Mouse (Mus musculus): ENCODE measurements around the gene Dhrs7b. TPM values are rescaled to one million over a fixed set of nuclear protein-coding genes. Genes with fewer than 3 reads are reported as not detected.
"Not testable (repeated sequence)": the region's sequence is repeated elsewhere in the genome, so short reads cannot be mapped to it uniquely, and the experiment has no call there.

Dhrs7b gene
- total and polyA plus RNA-seq, 2 experiments from 2014 or later = 29.1 to 30.9 TPM

DNA sequence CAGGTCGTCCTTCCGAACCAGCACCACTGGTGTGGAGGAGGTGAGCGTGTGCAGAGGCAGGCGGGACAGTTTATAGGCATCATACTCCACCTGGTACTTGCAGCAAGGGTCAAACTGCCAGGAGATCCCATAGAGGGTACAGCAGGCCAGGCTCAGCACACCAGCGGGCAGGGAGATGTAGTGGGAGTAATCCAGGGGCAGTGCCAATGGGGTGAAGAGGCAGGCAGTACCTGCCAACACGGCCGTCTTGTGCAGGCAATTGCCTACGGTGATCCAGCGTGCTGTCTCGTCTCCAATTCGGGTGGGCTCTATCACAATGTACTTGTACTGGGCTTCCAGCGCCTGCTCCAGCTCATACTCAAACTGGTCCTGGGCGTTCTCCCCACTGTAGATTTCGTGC lies 34.5 kb downstream of the Dhrs7b start:
- 87% methylated on average over 14 of the region's 14 CpGs for WGBS
- Histone ChIP-seq H3K27ac (ENCODE audit: low read depth, low read length) (no peak overlapping the region), H3K4me1 (ENCODE audit: insufficient read depth) (no peaks in the 10 kb centered on the region), H3K9me3 (ENCODE audit: low read length) (no peaks in the 10 kb centered on the region), H3K9ac (no peak overlapping the region), H3K36me3 (ENCODE audit: insufficient read depth) (peaks cover 33% of the 10 kb centered on the region), H3K4me3 (ENCODE audit: low read depth, low read length) (no peak overlapping the region), H3K27me3 (ENCODE audit: insufficient read depth, low read length) (no peaks in the 10 kb centered on the region), H3K4me2 (ENCODE audit: low read depth) (no peak overlapping the region)
- TF ChIP-seq CTCF (IDR thresholded peaks at IDR 0.05; ENCODE audit: low read depth) = no peak
- DNase-seq (no peak), ATAC-seq (no peak)

DNA sequence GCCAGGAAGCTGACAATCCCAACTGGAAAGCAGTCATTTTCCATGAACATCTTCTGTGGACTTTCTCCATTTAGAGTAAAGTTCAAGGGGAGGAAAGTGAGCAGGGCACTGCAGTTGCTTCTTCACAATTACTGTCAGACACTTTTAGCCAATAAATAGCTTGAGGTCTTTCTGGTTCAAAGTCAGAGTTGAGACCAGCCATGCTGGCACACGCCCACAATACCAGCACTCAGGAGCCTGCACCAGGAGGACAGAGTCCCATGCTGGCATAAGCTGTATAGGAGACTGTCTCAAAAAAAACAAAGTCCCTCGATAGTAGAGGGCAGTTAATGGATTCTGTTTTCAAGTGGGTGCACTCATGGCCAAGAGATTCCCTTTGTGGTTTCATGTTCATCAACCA lies 35.6 kb downstream of the Dhrs7b start:
- no peak for TF ChIP-seq CTCF (IDR thresholded peaks at IDR 0.05; ENCODE audit: low read depth)

DNA sequence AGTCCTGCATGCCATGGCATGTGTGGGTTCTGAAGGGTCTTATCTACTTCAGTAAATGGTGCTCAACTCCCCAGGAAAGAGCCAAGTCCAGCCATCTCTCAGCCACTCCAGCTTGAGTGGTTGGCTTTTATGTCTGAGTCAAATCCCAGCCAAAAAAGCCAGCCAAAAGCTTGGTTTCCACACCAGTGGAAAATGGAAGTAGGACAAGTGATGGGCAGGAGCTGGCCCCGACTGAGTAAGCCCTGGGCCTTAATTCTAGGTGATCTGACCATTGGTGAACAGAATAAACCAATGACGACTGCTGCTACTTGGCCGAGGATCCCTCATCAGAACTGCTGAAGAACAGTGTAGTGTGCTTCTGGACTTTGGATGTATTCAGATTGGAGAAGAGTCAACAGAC lies 37.0 kb downstream of the Dhrs7b start:
- no peak for TF ChIP-seq CTCF (IDR thresholded peaks at IDR 0.05; ENCODE audit: low read depth)
- Histone ChIP-seq H3K4me3 (ENCODE audit: low read depth, low read length) (no peak overlapping the region), H3K4me1 (ENCODE audit: insufficient read depth) (no peaks in the 10 kb centered on the region), H3K9ac (no peak overlapping the region), H3K9me3 (ENCODE audit: low read length) (no peaks in the 10 kb centered on the region), H3K27me3 (ENCODE audit: insufficient read depth, low read length) (no peaks in the 10 kb centered on the region), H3K27ac (ENCODE audit: low read depth, low read length) (no peak overlapping the region), H3K36me3 (ENCODE audit: insufficient read depth) (peaks cover 20% of the 10 kb centered on the region), H3K4me2 (ENCODE audit: low read depth) (no peak overlapping the region)
- 86% methylated on average over 3 of the region's 3 CpGs for WGBS
- DNase-seq (no peak), ATAC-seq (no peak)

More for the DNA sequence above, 35.6 kb downstream of the Dhrs7b start:
- no peak overlapping the region for H3K4me3 ChIP-seq (ENCODE audit: low read depth, low read length)
- no peak overlapping the region for H3K4me2 ChIP-seq (ENCODE audit: low read depth)
- H3K9ac ChIP-seq = no peak overlapping the region
- WGBS = 55% methylated on average over 2 of the region's 2 CpGs
- H3K36me3 ChIP-seq (ENCODE audit: insufficient read depth) = peaks cover 33% of the 10 kb centered on the region
- no peak overlapping the region for H3K27ac ChIP-seq (ENCODE audit: low read depth, low read length)
- DNase-seq (no peak), ATAC-seq (no peak)
- H3K27me3 ChIP-seq (ENCODE audit: insufficient read depth, low read length) = no peaks in the 10 kb centered on the region
- no peaks in the 10 kb centered on the region for H3K4me1 ChIP-seq (ENCODE audit: insufficient read depth)
- no peaks in the 10 kb centered on the region for H3K9me3 ChIP-seq (ENCODE audit: low read length)

DNA sequence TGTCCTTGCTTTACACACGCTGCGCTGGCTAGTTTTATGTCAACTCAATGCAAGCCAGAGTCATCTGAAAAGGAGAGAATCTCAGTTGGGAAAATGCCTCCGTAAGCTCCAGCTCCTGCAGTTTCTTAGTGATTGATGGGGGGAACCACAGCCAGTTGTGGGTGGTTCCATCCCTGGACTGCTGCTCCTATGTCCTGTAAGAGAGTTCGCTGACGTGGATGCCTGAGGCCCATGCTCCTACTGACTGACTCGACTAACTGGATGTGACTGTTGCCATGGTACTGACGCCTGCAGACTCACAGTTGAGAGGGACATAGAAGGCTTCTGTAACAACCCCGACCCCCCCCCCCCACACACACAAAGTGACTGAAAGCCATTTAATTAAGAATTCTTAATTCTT lies 37.5 kb downstream of the Dhrs7b start:
- Histone ChIP-seq H3K27ac (ENCODE audit: low read depth, low read length) (no peak overlapping the region), H3K4me3 (ENCODE audit: low read depth, low read length) (no peak overlapping the region), H3K36me3 (ENCODE audit: insufficient read depth) (peaks cover 24% of the 10 kb centered on the region), H3K4me2 (ENCODE audit: low read depth) (no peak overlapping the region), H3K9ac (no peak overlapping the region), H3K4me1 (ENCODE audit: insufficient read depth) (no peaks in the 10 kb centered on the region), H3K9me3 (ENCODE audit: low read length) (no peaks in the 10 kb centered on the region), H3K27me3 (ENCODE audit: insufficient read depth, low read length) (no peaks in the 10 kb centered on the region)
- TF ChIP-seq CTCF (IDR thresholded peaks at IDR 0.05; ENCODE audit: low read depth) = no peak
- WGBS = 66% methylated on average over 8 of the region's 8 CpGs
- ATAC-seq = no peak
- no peak for DNase-seq

DNA sequence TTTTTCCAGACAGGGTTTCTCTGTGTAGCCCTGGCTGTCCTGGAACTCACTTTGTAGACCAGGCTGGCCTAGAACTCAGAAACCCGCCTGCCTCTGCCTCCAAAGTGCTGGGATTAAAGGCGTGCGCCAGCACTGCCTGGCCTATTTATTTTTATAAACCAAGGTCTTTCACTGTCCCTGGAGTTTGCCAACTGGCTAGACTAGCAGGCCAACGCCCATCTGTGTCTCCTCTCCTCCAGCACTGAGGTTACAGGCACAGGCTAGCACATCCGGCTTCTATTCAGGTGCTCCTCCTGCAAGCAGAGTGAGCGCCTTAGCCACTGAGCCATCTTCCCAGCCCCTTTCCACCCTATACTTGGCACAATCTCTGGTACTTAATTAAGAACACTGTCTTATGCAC lies 39.0 kb downstream of the Dhrs7b start:
- H3K27ac ChIP-seq (ENCODE audit: low read depth, low read length) = not testable (repeated sequence)

DNA sequence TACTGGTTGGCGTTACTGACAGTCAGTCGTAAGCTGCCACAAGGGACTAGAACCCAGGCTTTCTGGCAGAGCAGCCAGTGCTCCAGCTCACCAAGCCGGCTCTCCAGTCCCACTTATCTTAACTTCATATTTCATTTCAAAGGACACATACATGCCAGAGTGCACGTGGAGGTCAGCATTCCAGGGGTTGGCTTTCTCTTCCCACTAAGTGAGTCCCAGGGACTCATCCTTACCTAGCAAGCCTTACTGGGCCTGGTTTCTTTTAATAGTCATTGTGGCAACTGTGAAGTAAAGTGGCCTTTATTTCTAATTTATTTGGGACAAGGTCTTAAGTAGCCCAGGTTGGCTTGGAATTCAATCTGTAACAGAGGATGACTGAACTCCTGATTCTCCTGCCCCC lies 41.0 kb downstream of the Dhrs7b start:
- Histone ChIP-seq H3K4me3 (ENCODE audit: low read depth, low read length) (no peak overlapping the region), H3K27me3 (ENCODE audit: insufficient read depth, low read length) (no peaks in the 10 kb centered on the region), H3K9ac (no peak overlapping the region), H3K27ac (ENCODE audit: low read depth, low read length) (no peak overlapping the region), H3K4me2 (ENCODE audit: low read depth) (no peak overlapping the region), H3K36me3 (ENCODE audit: insufficient read depth) (0 out of 2 replicates have a peak, but pooled peaks cover 6% of the 10 kb centered on the region), H3K4me1 (ENCODE audit: insufficient read depth) (no peaks in the 10 kb centered on the region), H3K9me3 (ENCODE audit: low read length) (no peaks in the 10 kb centered on the region)
- DNase-seq = no peak
- TF ChIP-seq CTCF (IDR thresholded peaks at IDR 0.05; ENCODE audit: low read depth) = no peak
- 93% methylated on average over 4 of the region's 4 CpGs for WGBS
- no peak for ATAC-seq

More for the DNA sequence above, 39.0 kb downstream of the Dhrs7b start:
- 94% methylated on average over 6 of the region's 6 CpGs for WGBS
- not testable (repeated sequence) for H3K4me2 ChIP-seq (ENCODE audit: low read depth); H3K4me3 ChIP-seq (ENCODE audit: low read depth, low read length); H3K27me3 ChIP-seq (ENCODE audit: insufficient read depth, low read length); H3K4me1 ChIP-seq (ENCODE audit: insufficient read depth); DNase-seq; H3K9ac ChIP-seq; ATAC-seq; H3K9me3 ChIP-seq (ENCODE audit: low read length)
- H3K36me3 ChIP-seq (ENCODE audit: insufficient read depth) = peaks cover 11% of the 10 kb centered on the region

DNA sequence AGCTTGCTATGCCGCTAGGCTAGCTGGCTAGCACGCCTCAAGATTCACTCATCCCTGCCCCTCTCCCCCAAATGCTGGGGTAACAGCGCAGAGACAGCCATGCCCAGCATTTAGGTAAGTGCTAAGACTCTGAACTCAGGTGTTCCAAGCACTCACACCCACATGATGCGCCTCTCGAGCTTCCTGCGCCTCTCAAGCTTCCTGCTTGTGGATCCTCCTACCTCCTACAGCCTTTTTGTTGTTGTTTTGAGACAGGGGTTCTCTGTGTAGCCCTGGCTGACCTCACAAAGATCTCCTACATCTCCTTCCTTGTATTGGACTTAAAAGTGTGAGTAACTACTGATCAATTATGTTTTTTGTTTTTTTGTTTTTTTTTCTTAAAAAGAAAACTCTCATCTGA lies 42.7 kb downstream of the Dhrs7b start:
- H3K4me2 ChIP-seq (ENCODE audit: low read depth) = no peak overlapping the region
- TF ChIP-seq CTCF (IDR thresholded peaks at IDR 0.05; ENCODE audit: low read depth) = no peak
- DNase-seq = no peak
- peaks cover 9% of the 10 kb centered on the region; the same call in 1 of the 2 replicates for H3K4me1 ChIP-seq (ENCODE audit: insufficient read depth)
- H3K9me3 ChIP-seq (ENCODE audit: low read length) = no peaks in the 10 kb centered on the region
- WGBS = 88% methylated on average over 6 of the region's 6 CpGs
- no peaks in the 10 kb centered on the region for H3K27me3 ChIP-seq (ENCODE audit: insufficient read depth, low read length)
- H3K4me3 ChIP-seq (ENCODE audit: low read depth, low read length) = no peak overlapping the region
- ATAC-seq = no peak
- H3K9ac ChIP-seq = no peak overlapping the region
- H3K36me3 ChIP-seq (ENCODE audit: insufficient read depth) = 0 out of 2 replicates have a peak, but pooled peaks cover 6% of the 10 kb centered on the region
- no peak overlapping the region for H3K27ac ChIP-seq (ENCODE audit: low read depth, low read length)

All from forebrain, postnatal 0 days (tissue).